Comparison of ENCODE assay signal across 27 mouse cellular contexts in the genomic region with DNA sequence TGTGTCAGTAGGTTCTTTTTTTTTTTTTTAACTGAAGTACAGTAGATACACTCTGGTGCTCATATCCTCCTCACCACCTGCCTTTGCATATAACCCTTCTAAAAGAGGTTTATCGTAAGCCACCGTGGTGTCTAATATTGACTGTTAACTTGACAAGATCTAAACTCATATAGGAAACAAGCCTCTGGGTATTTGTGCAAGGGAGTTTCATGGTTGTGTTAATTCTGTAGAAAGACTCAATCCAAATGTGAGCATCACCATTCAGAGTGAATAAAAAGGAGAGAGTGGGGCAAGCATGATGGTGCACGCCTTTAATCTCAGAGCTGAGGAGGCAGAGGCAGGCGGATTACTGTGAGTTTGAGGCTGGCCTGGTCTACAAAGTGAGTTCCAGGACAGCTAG.
"Had no signal": no experiment of that assay in that cellular context is flagged by ENCODE, and none has a peak within 500 bp of the region (broad histone marks: within the 10 kb centered on the region; RNA-seq: fewer than 3 reads in every experiment).

No protein-coding gene starts in this region.

- H3K27me3 ChIP-seq: embryonic facial prominence, embryonic 12.5 days; embryonic facial prominence, embryonic 13.5 days; embryonic facial prominence, embryonic 15.5 days; forebrain, embryonic 12.5 days; forebrain, embryonic 13.5 days; forebrain, embryonic 15.5 days had no signal

- H3K4me1 ChIP-seq: embryonic facial prominence, embryonic 10.5 days; embryonic facial prominence, embryonic 12.5 days; embryonic facial prominence, embryonic 13.5 days; embryonic facial prominence, embryonic 15.5 days; forebrain, embryonic 10.5 days; forebrain, embryonic 12.5 days; forebrain, embryonic 15.5 days had no signal

- H3K9me3 ChIP-seq: embryonic facial prominence, embryonic 10.5 days; embryonic facial prominence, embryonic 12.5 days; embryonic facial prominence, embryonic 13.5 days; embryonic facial prominence, embryonic 15.5 days; forebrain, embryonic 10.5 days; forebrain, embryonic 12.5 days; forebrain, embryonic 13.5 days; forebrain, embryonic 15.5 days had no signal

- H3K27ac ChIP-seq: embryonic facial prominence, embryonic 10.5 days; embryonic facial prominence, embryonic 12.5 days; embryonic facial prominence, embryonic 13.5 days; embryonic facial prominence, embryonic 15.5 days; forebrain, embryonic 10.5 days; forebrain, embryonic 12.5 days; forebrain, embryonic 13.5 days; forebrain, embryonic 15.5 days; gastrocnemius, adult 2 months; heart, adult 2 months had no signal

- ATAC-seq: forebrain, embryonic 13.5 days; forebrain, embryonic 15.5 days; forebrain, embryonic 16.5 days; forebrain, postnatal 0 days had no signal

- H3K4me2 ChIP-seq: embryonic facial prominence, embryonic 12.5 days; embryonic facial prominence, embryonic 13.5 days; embryonic facial prominence, embryonic 15.5 days; forebrain, embryonic 12.5 days; forebrain, embryonic 13.5 days; forebrain, embryonic 15.5 days had no signal

- H3K4me3 ChIP-seq: embryonic facial prominence, embryonic 10.5 days; embryonic facial prominence, embryonic 12.5 days; embryonic facial prominence, embryonic 13.5 days; embryonic facial prominence, embryonic 15.5 days; erythroblast, embryonic 14.5 days; forebrain, embryonic 10.5 days; forebrain, embryonic 12.5 days; forebrain, embryonic 13.5 days; forebrain, embryonic 15.5 days; gastrocnemius, adult 2 months; heart, adult 2 months had no signal

- DNase-seq: cerebellum, adult 8-10 months; cerebellum, adult 9-10 months; cerebellum, adult 9-11 months; cerebellum, postnatal 10 days; cerebellum, postnatal 14 days; cerebellum, postnatal 25 days; cerebellum, postnatal 36 days; embryo, embryonic 11 days; forebrain, postnatal 0 days; gastrocnemius, adult 2 months; gastrocnemius, postnatal 10 days; gastrocnemius, postnatal 14 days; gastrocnemius, postnatal 25 days; gastrocnemius, postnatal 36 days; heart, adult 11 months; heart, adult 18-20 months; heart, adult 2 months had no signal

- H3K9ac ChIP-seq: embryonic facial prominence, embryonic 12.5 days; embryonic facial prominence, embryonic 13.5 days; embryonic facial prominence, embryonic 15.5 days; forebrain, embryonic 12.5 days; forebrain, embryonic 13.5 days; forebrain, embryonic 15.5 days; forebrain, postnatal 0 days had no signal
